Mouse (Mus musculus) ES-Bruce4 (cell line): ENCODE data around the gene Iqgap3.

Experiments
- CTCF ChIP-seq: IDR thresholded peaks from one replicate; pipeline ENCODE4 v1.8.1; 2011; ENCODE audit warnings: low read depth, low read length
- POLR2A ChIP-seq: IDR thresholded peaks from one replicate; pipeline ENCODE4 v1.8.1; 2011; ENCODE audit warnings: low read length; ENCODE audit not compliant: insufficient read depth

DNA sequence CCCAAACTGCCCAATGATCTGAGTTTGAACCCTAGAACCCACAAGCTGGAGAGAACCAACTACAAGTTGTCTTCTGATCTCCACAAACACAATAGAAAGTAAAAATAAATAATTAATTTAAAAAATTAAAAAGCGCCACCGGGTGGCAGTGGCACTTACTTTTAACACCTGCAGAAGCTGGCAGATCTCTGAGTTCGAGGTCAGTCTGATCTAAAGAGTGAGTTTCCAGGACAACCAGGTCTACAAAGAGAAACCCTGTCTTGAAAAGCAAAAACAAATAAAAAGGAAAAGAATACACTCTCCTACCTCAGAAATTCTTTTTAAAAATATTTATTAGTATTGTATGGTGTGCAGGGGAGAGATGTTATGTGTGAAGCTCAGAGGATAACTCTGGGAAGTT lies 56.0 kb downstream of the Iqgap3 start:
- TF ChIP-seq CTCF (no peak), POLR2A (no peak)
